Mouse (Mus musculus) cerebellum, adult 2 months (tissue): ENCODE results near the gene Tsen54.

Experiments used
- CTCF ChIP-seq: fragments of 200-500 bp; IDR thresholded peaks from 2 replicates; pipeline ENCODE4 v1.5.1; 2011; ENCODE audit warnings: low read depth, mild to moderate bottlenecking, control low read depth, low read length, moderate library complexity, borderline replicate concordance; ENCODE audit not compliant: insufficient read depth
- POLR2A ChIP-seq: fragments of 200-500 bp; IDR thresholded peaks from 2 replicates; pipeline ENCODE4 v1.6.1; 2011; ENCODE audit warnings: low read length, control low read depth, borderline replicate concordance; ENCODE audit not compliant: insufficient read depth

DNA sequence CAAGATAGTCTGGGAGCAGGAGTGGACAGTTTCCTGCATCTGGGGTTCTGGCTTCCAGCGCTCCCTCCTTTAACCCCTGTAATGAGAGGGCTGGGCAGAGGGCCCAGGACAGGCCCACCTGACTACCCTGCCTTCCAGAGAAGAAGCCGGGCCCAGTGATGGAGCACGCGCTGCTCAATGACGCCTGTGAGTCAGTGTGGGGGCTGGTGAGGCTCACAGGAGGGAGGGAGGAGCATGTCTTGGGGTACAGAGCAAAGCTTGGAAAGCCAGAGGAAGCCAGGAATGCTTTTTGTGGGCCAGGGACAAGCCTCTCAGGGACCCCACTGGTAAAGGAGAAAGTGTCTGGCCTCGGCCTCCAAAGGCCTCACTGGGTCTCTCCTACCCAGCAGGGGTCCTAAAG, 40.1 kb downstream of the Tsen54 start:
- TF ChIP-seq POLR2A = no peak
- TF ChIP-seq CTCF = no peak
